Mouse (Mus musculus) gastrocnemius, postnatal 36 days (tissue): ENCODE results near the gene Snx8. TPM values are rescaled to one million over a fixed set of nuclear protein-coding genes. Genes with fewer than 3 reads are reported as not detected.

Experiments used
- DNase-seq, 2 experiments: peaks; one replicate each; pipeline ENCODE4 v3.0.0; 2022
- intact Hi-C: fragments of 180-260 bp; cut with DNase I; formaldehyde crosslinking; loops from one replicate; pipeline ENCODE4 v1.15.1; 2025
- total RNA-seq, 2 experiments: library from RNA; stranded (reverse); gene quantifications; 2 replicates each; pipeline ENCODE4 v1.2.3; 2021

The Snx8 gene
- total RNA-seq, 2 experiments from 2014 or later: 7.3 to 10.5 TPM

DNA sequence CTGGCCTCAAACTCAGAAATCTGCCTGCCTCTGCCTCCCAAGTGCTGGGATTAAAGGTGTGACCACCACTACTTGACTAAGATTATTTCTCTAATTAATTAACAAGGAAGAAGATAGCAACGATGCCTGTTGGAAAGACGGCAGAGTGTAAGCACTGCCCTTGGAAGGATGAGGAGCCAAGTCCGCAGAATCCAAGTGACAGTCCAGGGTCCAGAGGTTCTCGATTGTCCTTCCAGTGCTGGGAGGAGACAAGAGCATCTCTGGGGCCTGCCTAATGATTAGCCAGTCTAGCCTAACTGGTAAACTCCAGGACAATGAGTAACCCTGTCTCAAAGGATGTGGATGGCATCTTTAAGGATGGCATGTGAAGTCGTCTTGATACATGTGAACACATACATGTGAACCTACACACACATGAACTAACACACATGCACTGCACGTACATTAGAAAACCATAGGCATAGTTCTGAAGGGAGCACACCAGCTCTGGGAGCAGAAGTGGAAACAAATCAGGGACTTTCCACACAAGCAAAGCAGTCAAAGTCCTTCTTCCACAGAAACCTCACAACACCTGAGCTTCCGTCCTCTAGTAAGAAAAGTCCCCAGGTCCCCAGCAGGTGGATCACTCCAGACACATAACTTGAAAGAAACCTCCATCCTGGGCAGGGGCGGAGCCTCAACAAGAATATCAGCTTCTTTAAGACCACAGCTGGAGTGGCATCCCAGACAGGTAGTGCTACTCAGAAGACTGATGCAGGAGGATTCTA, 38.1 kb downstream of the Snx8 start:
- no peak for DNase-seq
- intact Hi-C loops: no loop called here

GRCm38 (mm10) chr5:140349882-140350281, 39.2 kb downstream of the Snx8 start:
- no peak for DNase-seq
- intact Hi-C loops: no loop called here

GRCm38 (mm10) chr5:140346050-140346449, 43.0 kb downstream of the Snx8 start:
- intact Hi-C loops: no loop called here
- DNase-seq: no peak

DNA sequence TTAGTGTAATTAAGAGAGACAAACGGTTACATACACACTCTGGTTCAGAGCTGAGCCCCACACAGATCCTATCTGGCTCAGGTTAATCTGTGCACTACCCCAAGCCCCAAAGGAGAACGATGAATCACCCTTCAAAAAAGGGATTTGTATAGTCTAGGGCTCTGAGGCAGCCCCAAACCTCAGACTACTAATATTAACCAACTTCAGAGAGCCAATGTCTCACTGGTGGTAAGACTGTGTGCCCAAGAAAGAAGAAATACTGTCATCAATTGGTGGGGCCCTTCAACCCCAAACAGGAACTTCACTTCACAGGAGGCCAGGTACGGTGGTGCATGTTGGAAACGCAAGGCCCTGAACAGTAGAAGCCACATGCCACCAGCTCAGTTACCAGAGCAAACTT, 43.8 kb downstream of the Snx8 start:
- intact Hi-C loops: no loop called here
- DNase-seq: no peak

GRCm38 (mm10) chr5:140342880-140343279, 46.2 kb downstream of the Snx8 start:
- intact Hi-C loops: no loop called here

GRCm38 (mm10) chr5:140339836-140340235, 49.2 kb downstream of the Snx8 start:
- intact Hi-C loops: loop anchor here (5.0 kb wide), 1 partner anchor 72 kb away; no protein-coding TSS in a partner anchor
- DNase-seq: no peak

More at GRCm38 (mm10) chr5:140342880-140343279, 46.2 kb downstream of the Snx8 start:
- no peak for DNase-seq

GRCm38 (mm10) chr5:140338779-140339178, 50.3 kb downstream of the Snx8 start:
- no peak for DNase-seq
- intact Hi-C loops: loop anchor here (5.0 kb wide), 1 partner anchor 74 kb away; no protein-coding TSS in a partner anchor

DNA sequence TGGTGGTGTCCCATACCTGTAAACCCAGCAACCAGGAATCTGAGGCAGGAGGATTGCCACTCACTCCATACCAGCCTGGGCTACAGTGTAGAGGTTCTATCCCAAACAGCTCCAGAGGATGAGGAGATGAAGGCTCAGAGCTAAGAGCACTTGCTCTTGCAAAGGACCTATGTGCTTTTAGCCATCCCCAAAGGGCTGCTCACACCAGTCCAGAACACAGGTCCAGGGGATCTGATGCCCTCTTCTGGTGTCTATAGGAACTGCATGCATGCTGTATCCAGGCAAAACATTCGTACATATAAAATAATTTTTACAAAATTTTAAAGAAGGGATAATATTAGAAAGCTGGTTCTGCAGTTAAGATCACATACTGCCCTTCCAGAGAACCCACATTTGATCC, 52.4 kb downstream of the Snx8 start:
- DNase-seq: no peak
- intact Hi-C loops: loop anchor here (5.0 kb wide), 1 partner anchor 76 kb away; no protein-coding TSS in a partner anchor

GRCm38 (mm10) chr5:140333631-140334030, 55.4 kb downstream of the Snx8 start:
- intact Hi-C loops: loop anchor here (2.0 kb wide), 1 partner anchor 495 kb away; no protein-coding TSS in a partner anchor

GRCm38 (mm10) chr5:140332519-140332918, 56.5 kb downstream of the Snx8 start:
- no peak for DNase-seq
- intact Hi-C loops: loop anchor here (2.0 kb wide), 1 partner anchor 494 kb away; no protein-coding TSS in a partner anchor

More at GRCm38 (mm10) chr5:140333631-140334030, 55.4 kb downstream of the Snx8 start:
- no peak for DNase-seq

- intact Hi-C loops: loop anchor here (2.0 kb wide), 1 partner anchor 493 kb away; no protein-coding TSS in a partner anchor
- peak; percentile 80 to 81 for DNase-seq
Measured at GRCm38 (mm10) chr5:140331615-140332512, 57.2 kb downstream of the Snx8 start, which contains the start of gene Mrm2. Gene Mrm2, minus strand, starts transcription at chr5:140331898.

DNA sequence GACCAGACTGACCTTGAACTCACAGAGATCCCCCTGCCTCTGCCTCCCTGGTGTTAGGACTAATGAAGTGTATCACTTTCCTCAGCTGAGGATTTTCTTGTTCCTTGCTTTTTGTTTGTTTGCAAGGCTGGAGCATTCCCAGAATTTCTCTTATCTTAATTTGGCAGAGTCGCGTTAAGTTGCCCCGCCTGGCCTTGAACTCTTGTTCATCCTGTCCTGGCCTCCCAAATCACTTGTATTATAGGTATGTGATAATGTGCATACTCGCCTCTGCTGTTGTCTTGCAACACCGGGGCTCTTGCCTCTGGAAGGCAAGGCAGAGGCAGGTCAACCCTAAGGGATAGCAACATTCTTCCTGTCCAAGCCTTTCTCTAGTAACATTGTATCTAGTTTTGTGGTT, 65.0 kb downstream of the Snx8 start:
- intact Hi-C loops: loop anchor here (10.0 kb wide), 1 partner anchor 381 kb away; the partner anchor contains the start of genes Brat1 and Iqce
- no peak for DNase-seq

DNA sequence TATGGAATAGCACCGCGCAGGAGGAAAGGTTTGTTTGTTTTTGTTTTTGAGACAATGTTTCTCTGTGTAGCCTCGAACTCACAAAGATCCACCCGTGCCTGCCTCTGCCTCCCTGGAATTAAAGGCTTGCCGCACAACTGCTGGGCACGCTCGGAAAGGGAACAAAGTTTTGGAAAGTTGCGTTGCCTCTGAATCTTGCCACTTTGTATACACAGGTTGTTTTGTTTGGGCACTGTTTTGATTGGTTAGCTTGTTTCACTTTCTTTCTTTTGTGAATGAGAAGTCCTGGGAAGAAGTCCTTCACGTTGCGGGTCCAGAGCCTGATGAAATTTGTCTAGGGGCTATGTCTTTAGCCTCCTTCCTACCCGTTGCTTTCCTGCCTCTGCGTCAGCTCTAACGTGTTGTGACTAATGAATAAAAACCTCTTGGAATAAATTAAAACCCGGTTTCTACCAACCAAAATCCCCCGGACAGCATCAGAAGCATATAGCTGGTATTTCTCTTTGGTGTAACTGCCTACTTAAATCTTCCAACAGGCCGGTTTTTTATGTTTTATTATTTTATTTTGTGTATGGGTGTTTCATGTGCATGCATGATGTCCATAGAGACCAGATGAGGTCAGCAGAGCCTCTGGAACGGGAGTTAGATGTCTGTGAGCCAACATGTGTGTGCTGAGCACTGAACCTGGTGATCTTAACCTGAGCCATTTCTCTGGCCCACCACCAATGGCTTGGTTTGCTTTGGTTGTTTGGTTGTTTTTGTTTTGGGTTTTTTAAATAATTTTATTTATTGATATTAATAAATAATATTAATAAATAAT, 67.1 kb downstream of the Snx8 start:
- intact Hi-C loops: loop anchor here (10.0 kb wide), 1 partner anchor 383 kb away; the partner anchor contains the start of genes Brat1 and Iqce
- DNase-seq: no peak

DNA sequence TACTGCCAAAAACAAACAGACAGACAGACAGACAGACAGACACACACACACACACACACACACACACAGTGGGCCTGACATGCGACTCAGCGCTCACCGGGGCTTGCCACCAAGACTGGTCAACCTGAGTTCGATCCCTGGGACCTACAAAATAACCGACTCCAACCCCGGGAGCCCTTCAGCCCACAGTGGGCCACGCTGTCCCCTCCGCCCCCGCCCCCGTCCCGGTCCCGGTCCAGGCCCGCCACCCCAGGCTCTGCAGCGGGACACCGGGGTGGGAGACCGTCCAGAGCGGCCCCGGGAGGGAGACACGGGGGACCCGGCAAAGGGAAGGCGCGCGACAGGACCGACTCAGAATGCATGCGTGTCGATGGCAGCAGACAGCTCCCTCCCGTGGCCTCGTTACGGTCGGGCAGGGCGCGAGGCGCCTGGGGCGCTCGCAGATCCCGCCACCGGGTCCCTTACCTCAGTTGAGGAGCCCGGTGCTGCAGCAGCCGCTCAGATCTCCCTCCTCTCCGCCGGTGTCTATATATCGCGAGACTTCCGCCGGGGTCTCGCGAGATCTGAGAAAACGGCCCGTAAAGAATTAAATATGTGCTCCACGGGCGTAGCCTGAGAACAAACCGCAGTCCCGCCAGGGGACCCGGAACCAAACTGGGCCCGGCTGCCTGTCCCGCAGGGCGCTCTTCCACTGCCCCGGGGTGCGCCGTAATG, 67.9 kb downstream of the Snx8 start, which contains the start of the genes Mad1l1 and Nudt1:
Gene Mad1l1, minus strand, starts transcription at position 511 of the 714 bp plus-strand sequence.
Gene Nudt1, plus strand, starts transcription at position 615 of the 714 bp plus-strand sequence.
- intact Hi-C loops: loop anchor here (10.0 kb wide), 1 partner anchor 384 kb away; the partner anchor contains the start of genes Brat1 and Iqce
- DNase-seq: peak; percentile 90 to 92

GRCm38 (mm10) chr5:140316716-140317115, 72.3 kb downstream of the Snx8 start:
- intact Hi-C loops: no loop called here

DNA sequence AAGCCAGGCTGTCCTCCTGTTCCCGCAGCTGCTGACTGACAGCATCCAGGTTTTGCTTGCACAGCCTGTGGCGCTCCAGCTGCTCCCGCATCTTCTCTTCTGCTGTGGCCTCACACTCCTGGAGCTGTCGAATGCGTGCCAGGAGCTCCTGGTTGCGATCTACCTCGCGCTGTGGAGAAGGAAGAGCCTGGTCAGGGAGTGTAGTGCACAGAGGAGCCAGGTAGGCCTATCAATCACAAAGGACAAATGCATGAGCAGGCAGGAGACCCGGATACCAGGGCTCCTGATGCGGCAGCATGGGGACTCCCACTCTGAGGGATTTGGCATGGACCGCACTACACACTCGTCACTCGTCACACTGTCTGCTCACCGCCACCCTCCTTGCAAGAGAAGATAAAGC, 81.5 kb downstream of the Snx8 start:
- intact Hi-C loops: no loop called here
- no peak for DNase-seq

More at GRCm38 (mm10) chr5:140316716-140317115, 72.3 kb downstream of the Snx8 start:
- no peak for DNase-seq

DNA sequence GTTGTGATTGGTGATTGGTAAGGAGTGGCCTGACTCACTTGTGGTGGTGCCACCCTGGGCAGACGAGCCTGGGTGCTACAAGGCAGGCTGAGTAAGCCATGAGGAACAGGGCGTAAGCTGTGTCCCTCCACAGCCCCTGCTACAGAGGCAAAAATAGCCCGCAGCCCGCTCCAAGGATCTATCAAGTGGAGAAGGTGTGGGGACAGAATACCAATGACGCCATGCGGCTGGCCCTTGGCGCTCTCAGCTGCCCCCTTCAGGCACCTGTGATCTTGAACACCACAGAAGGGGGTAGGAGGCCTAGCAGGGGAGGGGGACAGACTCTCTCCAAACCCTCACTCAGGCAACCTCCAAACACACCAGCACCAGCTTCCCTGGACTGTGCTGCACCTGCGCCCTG, 83.0 kb downstream of the Snx8 start:
- intact Hi-C loops: no loop called here
- DNase-seq: peak in 1 of 2 experiments; percentile 14

DNA sequence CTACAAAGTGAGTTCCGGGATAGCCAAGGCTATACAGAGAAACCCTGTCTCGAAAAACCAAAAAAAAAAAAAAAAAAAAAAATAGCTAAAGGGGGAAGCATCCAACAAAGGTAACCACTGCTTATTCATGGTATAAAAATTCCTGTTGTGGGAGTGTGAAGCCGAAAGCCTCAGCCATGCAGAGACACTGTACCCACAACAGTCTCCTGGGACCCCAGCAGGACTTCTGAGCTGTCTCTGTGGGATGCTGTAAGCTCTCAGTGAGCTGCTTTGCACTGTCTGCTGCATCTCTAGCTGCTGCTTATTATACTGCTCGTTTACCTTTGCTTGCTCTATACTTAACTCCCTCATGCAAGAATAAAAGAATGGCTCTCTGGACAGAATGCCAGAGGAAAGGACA, 90.8 kb downstream of the Snx8 start:
- DNase-seq: no peak
- intact Hi-C loops: loop anchor here (5.0 kb wide), 1 partner anchor 461 kb away; no protein-coding TSS in a partner anchor

DNA sequence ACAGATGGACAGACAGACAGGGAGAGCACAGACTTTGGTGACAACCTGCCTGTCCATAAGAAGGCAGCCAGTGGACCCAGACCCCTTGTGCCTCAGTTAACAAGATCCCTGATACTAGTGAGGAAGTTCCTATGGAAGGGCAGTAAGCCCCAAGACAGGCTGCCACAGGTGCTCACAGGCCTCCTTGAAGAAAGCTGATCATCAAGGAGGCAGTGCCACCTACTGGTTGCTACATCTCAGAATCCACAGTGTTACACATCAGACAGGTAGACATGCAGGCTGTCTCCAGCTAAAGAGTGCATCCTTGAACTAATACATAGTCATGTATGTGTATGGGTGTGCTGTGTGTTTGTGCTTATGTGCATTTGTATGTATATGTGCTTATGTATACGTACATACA, 96.9 kb downstream of the Snx8 start:
- peak in 1 of 2 experiments; percentile 16 for DNase-seq
- intact Hi-C loops: loop anchor here (5.0 kb wide), 1 partner anchor 385 kb away; the partner anchor contains the start of gene Elfn1
